In genomic region chr19:17836566-17837470, GRCm38 (mm10) we compare ENCODE assay signal across 7 mouse cellular contexts. TPM values are rescaled to one million over a fixed set of nuclear protein-coding genes. Genes with fewer than 3 reads are reported as not detected.
DNase-seq lines count a peak whose midpoint lies in the region; ATAC-seq lines count a peak whose summit lies in the region.

No protein-coding gene starts in this region.

- H3K4me2 ChIP-seq in hindbrain, embryonic 12.5 days (replicated peaks), result peak overlapping the region; percentile 91
- H3K4me2 ChIP-seq in midbrain, embryonic 11.5 days, result peak overlapping the region; percentile 91

- DNase-seq in adrenal gland, postnatal 10 days, result peak; percentile 64
- peak; percentile 28 to 37 for DNase-seq in cerebellum, postnatal 36 days
- peak; percentile 22 for DNase-seq in gastrocnemius, adult 18-20 months (ENCODE audit: low spot score)
- DNase-seq in layer of hippocampus, postnatal 36 days, result peak; percentile 39 to 40
- DNase-seq in midbrain, embryonic 11.5 days (ENCODE audit: low spot score, missing footprints), result peak; percentile 97
- peak; percentile 74 for DNase-seq in testis, postnatal 10 days (ENCODE audit: low spot score)

- peak overlapping the region; percentile 83 for H3K9ac ChIP-seq in hindbrain, embryonic 12.5 days
- peak overlapping the region; percentile 71 for H3K9ac ChIP-seq in midbrain, embryonic 11.5 days (ENCODE audit: low read length)

- 1% methylated on average over 70 of the region's 72 CpGs for WGBS in hindbrain, embryonic 12.5 days
- under 1% methylated on average over 69 of the region's 72 CpGs for WGBS in midbrain, embryonic 11.5 days

- H3K9me3 ChIP-seq in hindbrain, embryonic 12.5 days (replicated peaks), result no peaks in the 10 kb centered on the region
- H3K9me3 ChIP-seq in midbrain, embryonic 11.5 days (ENCODE audit: control insufficient read depth, low read length), result no peaks in the 10 kb centered on the region

- H3K4me3 ChIP-seq in hindbrain, embryonic 12.5 days, result peak overlapping the region; percentile 78
- peak overlapping the region; percentile 68 for H3K4me3 ChIP-seq in midbrain, embryonic 11.5 days (ENCODE audit: low read depth, low read length)

- H3K27ac ChIP-seq in hindbrain, embryonic 12.5 days, result peak overlapping the region; percentile 79
- peak overlapping the region; percentile 60; the same call in 1 of the 2 replicates for H3K27ac ChIP-seq in midbrain, embryonic 11.5 days (ENCODE audit: low read depth, low read length)

- H3K4me1 ChIP-seq in hindbrain, embryonic 12.5 days, result peaks cover 15% of the 10 kb centered on the region
- peaks cover 6% of the 10 kb centered on the region for H3K4me1 ChIP-seq in midbrain, embryonic 11.5 days (ENCODE audit: control insufficient read depth, insufficient read depth, low read length)

- H3K36me3 ChIP-seq in hindbrain, embryonic 12.5 days, result no peaks in the 10 kb centered on the region
- no peaks in the 10 kb centered on the region for H3K36me3 ChIP-seq in midbrain, embryonic 11.5 days (ENCODE audit: control insufficient read depth, insufficient read depth, low read length)

- peak; percentile 91 for ATAC-seq in hindbrain, embryonic 12.5 days (ENCODE audit: low FRiP score)
- peak; percentile 92 for ATAC-seq in midbrain, embryonic 11.5 days (ENCODE audit: low FRiP score)

- H3K27me3 ChIP-seq in hindbrain, embryonic 12.5 days, result peaks cover 4% of the 10 kb centered on the region; the same call in 1 of the 2 replicates
- H3K27me3 ChIP-seq in midbrain, embryonic 11.5 days (ENCODE audit: control insufficient read depth, insufficient read depth, low read length), result peaks cover 5% of the 10 kb centered on the region; the same call in 1 of the 2 replicates

RNA-seq across cellular contexts. Expression of gene Pcsk5, which starts 0.6 kb away (rescaled TPM):
- total RNA-seq in adrenal gland, postnatal 10 days (2021), result 10 to 100 TPM; 73.5 to 78.3 TPM
- total RNA-seq in gastrocnemius, adult 18-20 months (2021), result 1 to 10 TPM; 1.6 to 1.7 TPM
- polyA plus RNA-seq in hindbrain, embryonic 12.5 days (2016; fragmentation: Nextera tagmentation; extraction: Ambion mirVana), result 12.0 and 13.0 TPM in 2 replicates
- total RNA-seq in layer of hippocampus, postnatal 36 days (2021), result 10 to 100 TPM; 13.9 to 15.0 TPM
- 6.5 and 6.9 TPM in 2 replicates for polyA plus RNA-seq in midbrain, embryonic 11.5 days (2014; fragmentation: Nextera tagmentation; extraction: Ambion mirVana)

Comparison
In these comparisons a context has a peak if more than half of its experiments do, and no peak if none do; other contexts are left out.
1. Peak in every context shown above with its lines: DNase-seq, ATAC-seq, H3K4me3 ChIP-seq and H3K27ac ChIP-seq.
2. DNase-seq: peak in every context shown above with its lines; median percentile 97 in midbrain, embryonic 11.5 days; 74 in testis, postnatal 10 days; 64 in adrenal gland, postnatal 10 days; 40 in layer of hippocampus, postnatal 36 days; 32 in cerebellum, postnatal 36 days; 22 in gastrocnemius, adult 18-20 months.
3. RNA of gene Pcsk5, which starts 0.6 kb away (total RNA-seq): 73.5 to 78.3 TPM in adrenal gland, postnatal 10 days and 13.9 to 15.0 TPM in layer of hippocampus, postnatal 36 days; 1.6 to 1.7 TPM in gastrocnemius, adult 18-20 months; every median in the first group is over 4 times any median in the second.